In the genomic region with DNA sequence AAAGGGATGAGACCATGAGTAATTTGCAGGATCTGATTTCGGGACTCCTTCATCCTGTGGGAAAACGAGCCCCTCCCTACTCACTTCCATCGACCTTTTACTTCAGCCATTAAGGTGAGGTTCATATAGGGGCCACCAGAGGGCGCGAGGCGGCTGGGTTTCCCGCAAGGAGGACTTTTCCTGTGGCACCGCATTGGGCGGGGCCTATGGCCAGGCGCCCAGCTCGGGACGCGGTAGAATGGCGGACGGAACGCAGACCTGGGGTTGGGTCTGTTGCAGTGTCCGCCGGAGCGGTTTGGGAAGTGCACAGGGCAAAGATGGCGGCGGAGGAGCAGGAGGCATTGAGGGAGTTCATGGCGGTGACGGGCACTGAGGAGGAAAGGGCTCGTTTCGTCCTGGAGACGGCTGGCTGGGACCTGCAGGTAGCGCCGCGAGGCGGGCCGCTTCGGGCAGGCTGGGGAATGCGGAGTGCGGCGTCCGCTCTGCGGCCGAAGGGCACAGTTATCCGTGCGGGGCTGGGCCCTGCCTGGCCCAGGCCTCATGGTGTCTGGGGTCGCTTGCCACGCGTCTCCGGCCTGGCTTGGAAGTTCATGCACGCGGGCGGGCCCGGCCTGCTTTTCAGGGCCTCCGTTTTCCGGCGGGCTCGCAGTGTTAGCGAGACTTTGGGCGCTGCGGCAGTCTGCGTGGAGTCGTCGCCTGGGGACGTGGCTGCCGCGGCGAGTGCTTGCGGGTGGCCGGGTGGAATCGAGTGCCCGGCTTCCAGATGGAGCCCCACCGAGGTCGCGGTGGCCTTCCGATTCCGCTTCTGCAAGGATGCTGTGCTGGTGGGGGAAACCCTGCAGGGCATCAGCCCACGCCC, we compare ENCODE assay signal across 8 mouse cellular contexts.
A peak's percentile ranks its signal among the peaks of the same experiment; 100 is the strongest.
DNase-seq lines count a peak whose midpoint lies in the region; ATAC-seq and TF ChIP-seq lines count a peak whose summit lies in the region.
"Not testable (repeated sequence)": the region's sequence is repeated elsewhere in the genome, so short reads cannot be mapped to it uniquely, and the experiment has no call there.

No protein-coding gene starts in this region.

- H3K4me2 ChIP-seq in kidney, embryonic 14.5 days (replicated peaks; ENCODE audit: low read depth, low read length): peak overlapping the region; percentile 19; the same call in 1 of the 2 replicates
- H3K4me2 ChIP-seq in limb, embryonic 15.5 days: peak overlapping the region; percentile 31; the same call in 1 of the 2 replicates

- TF ChIP-seq POLR2A in bone marrow macrophage, adult 2 months (IDR thresholded peaks at IDR 0.05; ENCODE audit: borderline replicate concordance, low read depth, low read length): not testable (repeated sequence)
- peak; percentile 72 for TF ChIP-seq POLR2A in embryonic fibroblast, embryonic 13.5 days (IDR thresholded peaks at IDR 0.05; ENCODE audit: low read depth, low read length)

- not testable (repeated sequence) for H3K27me3 ChIP-seq in kidney, embryonic 14.5 days (ENCODE audit: control insufficient read depth, insufficient read depth, low read length); limb, embryonic 15.5 days

- peak; percentile 95 for DNase-seq in A20 (ENCODE audit: low read depth, low spot score)
- DNase-seq in heart, adult 9 months (ENCODE audit: low spot score in 2 of 2): peak; percentile 99 to 100
- DNase-seq in monocyte, adult 2 months (ENCODE audit: low read depth in 1 of 2, low spot score in 2 of 2): peak; percentile 98 to 99
- peak; percentile 95 to 98 for DNase-seq in spleen, postnatal 36 days (ENCODE audit: low spot score in 2 of 2)

- peak; percentile 100 for ATAC-seq in kidney, embryonic 14.5 days (ENCODE audit: low FRiP score, low TSS enrichment)
- peak; percentile 95 for ATAC-seq in limb, embryonic 15.5 days (ENCODE audit: insufficient number of reproducible peaks, low FRiP score, low TSS enrichment, low read depth)

- H3K4me3 ChIP-seq in bone marrow macrophage, adult 2 months (ENCODE audit: insufficient read depth, low read length): peak overlapping the region; percentile 64
- peak overlapping the region; percentile 58 for H3K4me3 ChIP-seq in embryonic fibroblast, embryonic 13.5 days (ENCODE audit: insufficient read depth, low read length)
- H3K4me3 ChIP-seq in kidney, embryonic 14.5 days (ENCODE audit: low read length): peak overlapping the region; percentile 53
- peak overlapping the region; percentile 53 for H3K4me3 ChIP-seq in limb, embryonic 15.5 days

- WGBS in kidney, embryonic 14.5 days: 15% methylated on average over 57 of the region's 72 CpGs
- 11% methylated on average over 71 of the region's 72 CpGs for WGBS in limb, embryonic 15.5 days

- TF ChIP-seq CTCF in bone marrow macrophage, adult 2 months (IDR thresholded peaks at IDR 0.05; ENCODE audit: low read depth, low read length): peak; percentile 31
- TF ChIP-seq CTCF in embryonic fibroblast, embryonic 13.5 days (IDR thresholded peaks at IDR 0.05; ENCODE audit: borderline replicate concordance, insufficient read depth, low read length): peak; percentile 25; the same call in 1 of the 2 replicates

- peak overlapping the region; percentile 74 for H3K9ac ChIP-seq in kidney, embryonic 14.5 days (ENCODE audit: low read depth, low read length)
- H3K9ac ChIP-seq in limb, embryonic 15.5 days: peak overlapping the region; percentile 72

- H3K36me3 ChIP-seq in kidney, embryonic 14.5 days (ENCODE audit: control insufficient read depth, insufficient read depth, low read length); limb, embryonic 15.5 days: not testable (repeated sequence)

- H3K4me1 ChIP-seq in bone marrow macrophage, adult 2 months (ENCODE audit: control insufficient read depth, insufficient read depth, low read length); embryonic fibroblast, embryonic 13.5 days (ENCODE audit: control insufficient read depth, insufficient read depth, low read length); kidney, embryonic 14.5 days (ENCODE audit: control insufficient read depth, insufficient read depth, low read length); limb, embryonic 15.5 days: not testable (repeated sequence)

- H3K9me3 ChIP-seq in kidney, embryonic 14.5 days (ENCODE audit: control insufficient read depth, low read length); limb, embryonic 15.5 days: not testable (repeated sequence)

- not testable (repeated sequence) for H3K27ac ChIP-seq in bone marrow macrophage, adult 2 months (ENCODE audit: insufficient read depth, low read depth, low read length); embryonic fibroblast, embryonic 13.5 days (ENCODE audit: insufficient read depth, low read length); kidney, embryonic 14.5 days (ENCODE audit: low read depth, low read length)
- H3K27ac ChIP-seq in limb, embryonic 15.5 days: peak overlapping the region; percentile 84
